Comparison of ENCODE assay signal across 8 mouse cellular contexts in the genomic region with DNA sequence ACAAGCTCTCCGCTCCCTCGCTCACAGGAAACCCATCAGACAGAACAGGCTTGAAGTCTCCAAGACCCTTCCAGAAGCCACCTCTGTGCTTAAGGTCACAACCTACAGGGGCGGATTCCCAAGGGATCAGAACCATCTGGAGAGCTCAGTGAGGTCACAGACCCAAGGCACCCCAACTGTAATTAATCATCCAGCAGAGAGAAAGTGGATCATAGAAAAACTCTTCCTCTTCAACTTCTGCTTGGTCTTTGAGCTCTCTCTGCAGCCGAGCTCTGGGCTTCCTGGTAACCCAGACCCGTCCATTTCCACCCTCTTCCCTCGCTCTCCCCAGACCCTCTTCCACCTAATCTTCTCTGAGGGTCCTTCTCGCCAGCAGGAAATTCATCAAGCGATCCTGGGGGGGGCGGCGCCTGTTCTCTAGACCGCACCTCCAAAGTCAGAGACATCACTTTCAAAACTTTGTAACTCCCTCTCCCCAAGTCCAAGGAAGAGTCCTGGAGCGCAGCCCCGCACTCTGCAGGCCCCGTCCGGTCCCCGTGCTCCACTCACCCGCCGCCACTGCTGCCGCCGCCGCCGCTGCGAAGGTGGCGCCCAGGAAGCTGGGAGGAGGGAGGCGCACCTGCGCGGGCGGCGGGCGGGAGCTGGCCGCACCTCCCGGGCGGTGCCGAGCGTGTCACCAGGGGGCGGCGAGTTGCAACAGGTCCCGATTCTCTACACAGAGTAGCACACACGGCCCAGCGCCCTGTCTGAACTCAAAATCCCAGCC. TPM values are rescaled to one million over a fixed set of nuclear protein-coding genes. Genes with fewer than 3 reads are reported as not detected.
DNase-seq lines count a peak whose midpoint lies in the region; ATAC-seq and TF ChIP-seq lines count a peak whose summit lies in the region.

A gene (minus strand): TSS at position 602 of the 766 bp plus-strand sequence.

- 5% methylated on average over 39 of the region's 40 CpGs for WGBS in spleen, adult 2 months
- WGBS in neural tube, embryonic 15.5 days = 4% methylated on average over 40 of the region's 40 CpGs

- H3K9me3 ChIP-seq in neural tube, embryonic 15.5 days (replicated peaks) = no peaks in the 10 kb centered on the region

- peak within 1 kb of the TSS; percentile 30; the same call in 1 of the 2 replicates for H3K4me3 ChIP-seq in spleen, adult 2 months (ENCODE audit: extremely low read depth, insufficient read depth, insufficient read length)
- H3K4me3 ChIP-seq in embryonic fibroblast, embryonic 13.5 days (ENCODE audit: insufficient read depth, low read length) = peak within 1 kb of the TSS; percentile 42
- peak within 1 kb of the TSS; percentile 54 for H3K4me3 ChIP-seq in neural tube, embryonic 15.5 days (replicated peaks)

- H3K9ac ChIP-seq in neural tube, embryonic 15.5 days (replicated peaks) = peak within 1 kb of the TSS; percentile 41

- no peak for DNase-seq in spleen, adult 2 months (ENCODE audit: low read depth in 1 of 2, low spot score in 2 of 2)
- DNase-seq in spleen, adult 18-20 months = no peak
- DNase-seq in kidney, adult 11 months = peak; percentile 50
- DNase-seq in lung, adult 18-20 months = peak; percentile 74 to 82
- DNase-seq in gastrocnemius, adult 18-20 months (ENCODE audit: low spot score) = no peak

- peaks cover 4% of the 10 kb centered on the region; the same call in 1 of the 2 replicates for H3K27me3 ChIP-seq in spleen, adult 2 months (ENCODE audit: control insufficient read depth, insufficient read depth, low read length)
- H3K27me3 ChIP-seq in neural tube, embryonic 15.5 days (replicated peaks) = peaks cover 12% of the 10 kb centered on the region

- no peak for TF ChIP-seq CTCF in spleen, adult 2 months (IDR thresholded peaks at IDR 0.05; ENCODE audit: extremely low read depth, insufficient read depth, insufficient read length, insufficient replicate concordance)
- TF ChIP-seq CTCF in embryonic fibroblast, embryonic 13.5 days (IDR thresholded peaks at IDR 0.05; ENCODE audit: borderline replicate concordance, insufficient read depth, low read length) = no peak

- peak within 1 kb of the TSS; percentile 100 for H3K4me2 ChIP-seq in neural tube, embryonic 15.5 days

- TF ChIP-seq POLR2A in spleen, adult 2 months (IDR thresholded peaks at IDR 0.05; ENCODE audit: low read depth, low read length) = no peak
- TF ChIP-seq POLR2A in embryonic fibroblast, embryonic 13.5 days (IDR thresholded peaks at IDR 0.05; ENCODE audit: low read depth, low read length) = no peak

- H3K27ac ChIP-seq in spleen, adult 2 months (ENCODE audit: insufficient read depth, low read length) = no peak within 1 kb of the TSS
- no peak within 1 kb of the TSS for H3K27ac ChIP-seq in embryonic fibroblast, embryonic 13.5 days (ENCODE audit: insufficient read depth, low read length)
- no peak within 1 kb of the TSS for H3K27ac ChIP-seq in neural tube, embryonic 15.5 days (replicated peaks)

- no peaks in the 10 kb centered on the region for H3K4me1 ChIP-seq in spleen, adult 2 months (ENCODE audit: control insufficient read depth, insufficient read depth, insufficient read length)
- no peaks in the 10 kb centered on the region; the same call in 1 of the 2 replicates for H3K4me1 ChIP-seq in embryonic fibroblast, embryonic 13.5 days (ENCODE audit: control insufficient read depth, insufficient read depth, low read length)
- peaks cover 20% of the 10 kb centered on the region for H3K4me1 ChIP-seq in neural tube, embryonic 15.5 days

- peak; percentile 64; the same call in 1 of the 2 replicates for ATAC-seq in neural tube, embryonic 15.5 days (ENCODE audit: low FRiP score)
- no peak for ATAC-seq in monocyte, adult 5-6 weeks (replicated peaks; ENCODE audit: insufficient number of reproducible peaks, low FRiP score, low TSS enrichment, poor library complexity, severe bottlenecking)

- H3K36me3 ChIP-seq in spleen, adult 2 months (ENCODE audit: control insufficient read depth, insufficient read depth, low read length) = no peaks in the 10 kb centered on the region
- H3K36me3 ChIP-seq in neural tube, embryonic 15.5 days = no peaks in the 10 kb centered on the region

RNA-seq across cellular contexts. Expression of the gene that starts here (rescaled TPM):
- 0.02 TPM in 1 of 2 replicates, not detected in the other for polyA plus RNA-seq in spleen, adult 2 months (2012; rRNA removed)
- not detected in 2 replicates for polyA plus RNA-seq in embryonic fibroblast, embryonic 13.5 days (2011; ENCODE audit: insufficient read length, low read depth, missing spikeins)
- 0.06 and 1.1 TPM in 2 replicates for polyA plus RNA-seq in neural tube, embryonic 15.5 days (2015; fragmentation: Nextera tagmentation; extraction: Ambion mirVana)
- not detected in 3 replicates for total RNA-seq in monocyte, adult 5-6 weeks (2017)
- total RNA-seq in gastrocnemius, adult 18-20 months (2021) = not detected

Comparison
In these comparisons a context has a peak if more than half of its experiments do, and no peak if none do; other contexts are left out.
1. DNase-seq: peak in kidney, adult 11 months (single experiment) and lung, adult 18-20 months (2 of 2); none in spleen, adult 2 months (0 of 2), spleen, adult 18-20 months (0 of 2) and gastrocnemius, adult 18-20 months (single experiment).
2. Peak in every context shown above with its lines, with median percentiles within 50 percentile points of each other: H3K4me3 ChIP-seq.